Mouse (Mus musculus): ENCODE results near the gene Srsf4.
A peak's percentile ranks its signal among the peaks of the same experiment; 100 is the strongest.

The Srsf4 gene

GRCm38 (mm10) chr4:131873293-131874168, at the start of gene Srsf4:
Gene Srsf4, plus strand, starts transcription at chr4:131873617.
- DNase-seq (ENCODE audit: low spot score): peak; percentile 48

GRCm38 (mm10) chr4:131824939-131825338, 48.5 kb upstream of the Srsf4 start:
- no peak for DNase-seq (ENCODE audit: low spot score)

- no peak for DNase-seq (ENCODE audit: low spot score)
These were observed 47.6 kb upstream of the Srsf4 start for GRCm38 (mm10) chr4:131825830-131826229.

GRCm38 (mm10) chr4:131826905-131827304, 46.5 kb upstream of the Srsf4 start:
- DNase-seq (ENCODE audit: low spot score): no peak

- no peak for DNase-seq (ENCODE audit: low spot score)
These were observed 44.3 kb upstream of the Srsf4 start for GRCm38 (mm10) chr4:131829123-131829522.

GRCm38 (mm10) chr4:131831546-131832045, 41.8 kb upstream of the Srsf4 start:
- no peak for DNase-seq (ENCODE audit: low spot score)

- no peak for DNase-seq (ENCODE audit: low spot score)
These were observed 40.5 kb upstream of the Srsf4 start for GRCm38 (mm10) chr4:131832759-131833407.

GRCm38 (mm10) chr4:131833971-131834609, 39.3 kb upstream of the Srsf4 start:
- no peak for DNase-seq (ENCODE audit: low spot score)

GRCm38 (mm10) chr4:131836351-131836881, 37.0 kb upstream of the Srsf4 start:
- no peak for DNase-seq (ENCODE audit: low spot score)

GRCm38 (mm10) chr4:131836891-131837491, 36.4 kb upstream of the Srsf4 start:
- DNase-seq (ENCODE audit: low spot score): no peak

- peak; percentile 65 for DNase-seq (ENCODE audit: low spot score)
These were observed 35.4 kb upstream of the Srsf4 start, which contains the start of gene Ptpru for GRCm38 (mm10) chr4:131837872-131838524. Gene Ptpru, minus strand, starts transcription at chr4:131838288.

GRCm38 (mm10) chr4:131843290-131843743, 30.1 kb upstream of the Srsf4 start, which contains the start of gene Mecr:
Gene Mecr, plus strand, starts transcription at chr4:131843470.
- DNase-seq (ENCODE audit: low spot score): peak; percentile 84

- DNase-seq (ENCODE audit: low spot score): no peak
These were observed 27.2 kb upstream of the Srsf4 start for GRCm38 (mm10) chr4:131845991-131846778.

- no peak for DNase-seq (ENCODE audit: low spot score)
These were observed 25.3 kb upstream of the Srsf4 start for GRCm38 (mm10) chr4:131848082-131848481.

- no peak for DNase-seq (ENCODE audit: low spot score)
These were observed 23.3 kb upstream of the Srsf4 start for GRCm38 (mm10) chr4:131849986-131850638.

GRCm38 (mm10) chr4:131854950-131855349, 18.5 kb upstream of the Srsf4 start:
- no peak for DNase-seq (ENCODE audit: low spot score)

- peak; percentile 80 for DNase-seq (ENCODE audit: low spot score)
These were observed 12.7 kb upstream of the Srsf4 start for GRCm38 (mm10) chr4:131860492-131861340.

GRCm38 (mm10) chr4:131861341-131861739, 12.1 kb upstream of the Srsf4 start:
- no peak for DNase-seq (ENCODE audit: low spot score)

All from layer of hippocampus, adult 9-10 months (tissue).